In the genomic region with DNA sequence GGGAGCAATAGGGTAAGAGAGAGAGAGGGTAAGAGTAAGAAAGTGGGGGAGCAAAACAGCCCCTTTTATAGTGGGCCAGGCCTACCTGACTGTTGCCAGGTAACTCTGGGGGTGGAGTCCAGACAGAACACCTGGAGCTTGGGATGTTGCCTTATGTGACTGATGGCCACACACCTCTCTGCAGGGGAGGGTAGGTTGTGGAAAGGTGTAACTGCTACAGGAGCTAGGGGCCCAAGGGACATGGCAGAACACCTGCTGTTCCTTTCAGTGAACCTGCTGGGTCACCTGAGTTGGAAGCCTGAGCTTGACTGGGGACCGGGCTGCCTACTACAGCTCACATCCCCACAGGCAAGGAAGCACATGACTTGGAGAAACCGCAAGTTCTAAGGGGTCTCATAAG, we compare ENCODE assay signal across 19 mouse cellular contexts. TPM values are rescaled to one million over a fixed set of nuclear protein-coding genes. Genes with fewer than 3 reads are reported as not detected.
"Had no signal": no experiment of that assay in that cellular context is flagged by ENCODE, and none has a peak within 500 bp of the region (broad histone marks: within the 10 kb centered on the region; RNA-seq: fewer than 3 reads in every experiment).

No protein-coding gene starts in this region.

- H3K27me3 ChIP-seq: lung, embryonic 15.5 days; megakaryocyte, embryonic 14.5 days; midbrain, embryonic 13.5 days; midbrain, embryonic 15.5 days; neural tube, embryonic 12.5 days; stomach, embryonic 15.5 days had no signal

- H3K4me3 ChIP-seq: lung, embryonic 15.5 days; megakaryocyte, embryonic 14.5 days; midbrain, embryonic 13.5 days; midbrain, embryonic 15.5 days; neural tube, embryonic 12.5 days; stomach, embryonic 15.5 days had no signal

- DNase-seq: lung, adult 2 months; lung, postnatal 14 days; lung, postnatal 36 days; right cerebral cortex, postnatal 14 days; thymus, adult 2 months; thymus, postnatal 14 days; thymus, postnatal 36 days had no signal

- H3K9me3 ChIP-seq: lung, embryonic 15.5 days; midbrain, embryonic 13.5 days; midbrain, embryonic 15.5 days; neural tube, embryonic 12.5 days; stomach, embryonic 15.5 days had no signal

- H3K4me2 ChIP-seq: lung, embryonic 15.5 days; midbrain, embryonic 11.5 days; midbrain, embryonic 13.5 days; midbrain, embryonic 15.5 days; neural tube, embryonic 12.5 days; stomach, embryonic 15.5 days had no signal

- ATAC-seq: lung, postnatal 0 days; midbrain, embryonic 13.5 days; midbrain, embryonic 15.5 days had no signal

- H3K4me1 ChIP-seq: lung, embryonic 15.5 days; megakaryocyte, embryonic 14.5 days; midbrain, embryonic 13.5 days; midbrain, embryonic 15.5 days; neural tube, embryonic 12.5 days; stomach, embryonic 15.5 days had no signal

- H3K36me3 ChIP-seq: lung, embryonic 15.5 days; midbrain, embryonic 13.5 days; midbrain, embryonic 15.5 days; neural tube, embryonic 12.5 days; stomach, embryonic 15.5 days had no signal

- H3K9ac ChIP-seq: lung, embryonic 15.5 days; midbrain, embryonic 13.5 days; midbrain, embryonic 15.5 days; neural tube, embryonic 12.5 days; stomach, embryonic 15.5 days had no signal

- H3K27ac ChIP-seq: lung, embryonic 15.5 days; macrophage; midbrain, embryonic 13.5 days; midbrain, embryonic 15.5 days; neural tube, embryonic 12.5 days; stomach, embryonic 15.5 days; stomach, postnatal 0 days had no signal

RNA-seq across cellular contexts. Expression of gene Etv1, which starts 48.4 kb away (rescaled TPM):
- total RNA-seq: megakaryocyte progenitor cell, adult 5-6 weeks; monocyte, adult 5-6 weeks had no signal
